Mouse (Mus musculus) hindbrain, postnatal 0 days (tissue): Measurements from ENCODE around the gene Cbx1. TPM values are rescaled to one million over a fixed set of nuclear protein-coding genes. Genes with fewer than 3 reads are reported as not detected.
"Not testable (repeated sequence)": the region's sequence is repeated elsewhere in the genome, so short reads cannot be mapped to it uniquely, and the experiment has no call there.

Source experiments
- ATAC-seq: fragments of 200-750 bp; cut with Nextera tagmentation; 2 replicates; pipeline ENCODE4 v1.8.0; 2017; ENCODE audit warnings: mild to moderate bottlenecking, moderate TSS enrichment, moderate library complexity
- DNase-seq: peaks from one replicate; pipeline ENCODE4 v3.0.0-alpha.2; 2015; ENCODE audit warnings: low spot score
- H3K27ac ChIP-seq: fragments of 300-500 bp; sonication (generic); 2 replicates; pipeline ENCODE4 v1.5.1; 2014; ENCODE audit warnings: mild to moderate bottlenecking
- H3K27me3 ChIP-seq: fragments of 300-500 bp; sonication (generic); 2 replicates; pipeline ENCODE4 v1.6.1; 2014; ENCODE audit warnings: low read length, mixed read lengths; ENCODE audit not compliant: insufficient read depth
- H3K36me3 ChIP-seq: fragments of 300-500 bp; sonication (generic); 2 replicates; pipeline ENCODE4 v1.6.1; 2014; ENCODE audit warnings: low read length, mixed read lengths; ENCODE audit not compliant: insufficient read depth
- H3K4me1 ChIP-seq: fragments of 300-500 bp; sonication (generic); 2 replicates; pipeline ENCODE4 v1.6.1; 2014; ENCODE audit warnings: antibody characterized with exemption, low read length, mixed read lengths; ENCODE audit not compliant: insufficient read depth
- H3K4me2 ChIP-seq: fragments of 300-500 bp; sonication (generic); 2 replicates; pipeline ENCODE4 v1.6.1; 2014; ENCODE audit warnings: low read depth, mild to moderate bottlenecking, low read length, moderate library complexity, mixed read lengths
- H3K4me3 ChIP-seq: fragments of 300-500 bp; sonication (generic); 2 replicates; pipeline ENCODE4 v1.5.1; 2014; ENCODE audit warnings: low read length
- H3K9ac ChIP-seq: fragments of 300-500 bp; sonication (generic); replicated peaks from 2 replicates; pipeline ENCODE4 v1.6.1; 2014; ENCODE audit warnings: mild to moderate bottlenecking, low read length, moderate library complexity, mixed read lengths
- H3K9me3 ChIP-seq: fragments of 300-500 bp; sonication (generic); 2 replicates; pipeline ENCODE4 v1.6.1; 2016; ENCODE audit warnings: low read length, mixed read lengths
- CTCF ChIP-seq: IDR thresholded peaks from 2 replicates; pipeline ENCODE4 v1.5.1; 2016; ENCODE audit warnings: antibody characterized with exemption, control low read depth, low read depth
- WGBS: fragments of 180-500 bp; shearing (Covaris S2); extraction: QIAGEN DNeasy Blood & Tissue Kit; methylation state at CpG from one replicate; pipeline ENCODE4 v1.1.7; 2014; 5-methylcytosine and 5-hydroxymethylcytosine counted together
- polyA plus RNA-seq: library from polyadenylated mRNA; unstranded; fragments of >200 nt; fragmentation: Nextera tagmentation; extraction: Ambion mirVana; gene quantifications from 2 replicates; pipeline ENCODE4 v1.2.1, GENCODE M21; 2015
- total RNA-seq: library from RNA; depleted of rRNA; stranded (reverse); fragments of >200 nt; gene quantifications from 2 replicates; pipeline ENCODE4 v1.2.3, GENCODE M21; 2014

Cbx1 gene
- total and polyA plus RNA-seq, 2 experiments from 2014 or later, result 23.1 to 57.2 TPM

DNA sequence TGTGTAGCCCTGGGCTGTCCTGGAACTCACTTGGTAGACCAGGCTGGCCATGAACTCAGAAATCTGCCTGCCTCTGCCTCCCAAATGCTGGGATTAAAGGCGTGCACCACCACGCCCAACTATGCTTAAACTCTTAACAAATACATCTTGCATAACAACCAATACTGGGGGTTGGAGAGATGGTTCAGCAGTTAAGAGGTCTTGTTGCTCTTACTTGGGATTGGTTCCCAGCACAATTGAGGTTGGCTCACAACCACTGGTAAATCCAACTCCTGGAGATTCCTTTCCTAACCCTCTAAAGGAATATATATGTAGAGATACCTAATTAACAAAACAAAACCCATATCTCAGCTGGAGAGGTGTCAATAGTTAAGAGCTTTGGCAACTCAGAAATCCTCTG, 7.2 kb downstream of the Cbx1 start:
- no peak overlapping the region for H3K4me2 ChIP-seq
- WGBS, result 100% methylated on average over 2 of the region's 2 CpGs
- TF ChIP-seq CTCF, result no peak
- ATAC-seq, result no peak
- H3K27ac ChIP-seq, result no peak overlapping the region
- no peaks in the 10 kb centered on the region for H3K36me3 ChIP-seq
- no peaks in the 10 kb centered on the region for H3K4me1 ChIP-seq
- no peak for DNase-seq
- no peak overlapping the region for H3K4me3 ChIP-seq
- H3K27me3 ChIP-seq, result no peaks in the 10 kb centered on the region
- no peak overlapping the region for H3K9ac ChIP-seq
- no peaks in the 10 kb centered on the region for H3K9me3 ChIP-seq

DNA sequence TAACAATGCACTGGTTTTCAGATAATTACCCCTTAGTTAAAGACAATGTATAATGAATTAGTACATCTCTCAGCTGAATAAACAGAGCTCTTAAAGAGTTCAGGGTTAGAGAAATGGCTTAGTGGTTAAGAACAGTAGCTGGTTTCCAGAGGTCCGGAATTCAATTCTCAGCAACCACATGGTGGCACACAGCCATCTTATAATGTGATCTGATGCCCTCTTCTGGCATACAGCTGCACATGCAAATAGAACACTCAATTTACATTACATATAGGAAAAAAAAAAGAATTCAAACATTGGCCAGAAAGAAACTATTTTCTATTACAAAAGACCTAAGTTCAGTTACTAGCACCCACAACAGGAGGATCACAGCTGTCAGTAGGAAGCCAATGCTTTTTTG, 7.7 kb downstream of the Cbx1 start:
- DNase-seq, result peak; percentile 51
- peak; percentile 46 for TF ChIP-seq CTCF
- no peaks in the 10 kb centered on the region for H3K4me1 ChIP-seq

DNA sequence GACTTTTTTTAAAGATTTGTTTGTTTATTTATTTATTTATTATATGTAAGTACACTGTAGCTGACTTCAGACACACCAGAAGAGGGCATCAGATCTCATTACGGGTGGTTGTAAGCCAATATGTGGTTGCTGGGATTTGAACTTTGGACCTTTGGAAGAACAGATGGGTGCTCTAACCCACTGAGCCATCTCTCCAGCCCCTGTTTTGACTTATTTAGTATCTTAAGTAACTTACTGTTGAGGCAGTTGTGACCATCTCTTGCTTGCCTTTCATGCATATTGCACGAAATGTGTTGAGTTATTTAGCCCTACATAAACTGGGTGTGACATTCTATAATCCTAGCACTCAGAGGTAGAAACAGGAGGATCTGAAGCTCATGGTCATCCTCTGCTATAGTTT, 10.6 kb downstream of the Cbx1 start:
- Histone ChIP-seq H3K4me2 (no peak overlapping the region), H3K4me3 (no peak overlapping the region), H3K9ac (no peak overlapping the region), H3K9me3 (no peaks in the 10 kb centered on the region), H3K27me3 (no peaks in the 10 kb centered on the region), H3K36me3 (peaks cover 21% of the 10 kb centered on the region), H3K4me1 (no peaks in the 10 kb centered on the region), H3K27ac (no peak overlapping the region)
- whole genome bisulfite sequencing, result 90% methylated on average over 2 of the region's 2 CpGs
- DNase-seq, result no peak
- no peak for TF ChIP-seq CTCF
- ATAC-seq, result no peak

More for the DNA sequence above, 7.7 kb downstream of the Cbx1 start:
- Histone ChIP-seq H3K27ac (no peak overlapping the region), H3K4me2 (no peak overlapping the region), H3K9me3 (no peaks in the 10 kb centered on the region), H3K36me3 (0 out of 2 replicates have a peak, but pooled peaks cover 4% of the 10 kb centered on the region), H3K9ac (no peak overlapping the region), H3K4me3 (no peak overlapping the region), H3K27me3 (no peaks in the 10 kb centered on the region)
- 50% methylated on average over 1 of the region's 1 CpGs for WGBS
- ATAC-seq, result no peak

DNA sequence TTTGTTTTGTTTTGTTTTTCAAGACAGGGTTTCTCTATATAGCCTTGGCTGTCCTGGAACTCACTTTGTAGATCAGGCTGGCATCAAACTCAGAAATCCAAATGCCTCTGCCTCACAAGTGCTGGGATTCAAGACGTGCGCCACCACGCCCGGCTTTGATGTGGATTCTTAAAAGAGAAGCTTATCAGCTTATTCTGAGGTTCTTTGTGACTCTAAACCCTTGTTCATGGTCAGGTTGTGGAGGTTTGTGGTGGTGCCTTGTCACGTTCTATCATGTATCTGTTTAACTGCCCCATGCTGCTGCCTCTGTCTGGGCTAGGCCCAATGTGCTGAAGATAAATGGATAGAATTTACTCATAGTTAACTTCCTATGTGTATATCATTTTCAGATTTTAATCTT, 16.7 kb downstream of the Cbx1 start:
- H3K27ac ChIP-seq, result no peak overlapping the region
- 95% methylated on average over 5 of the region's 5 CpGs for WGBS
- no peaks in the 10 kb centered on the region for H3K4me1 ChIP-seq
- H3K27me3 ChIP-seq, result no peaks in the 10 kb centered on the region
- no peak overlapping the region for H3K9ac ChIP-seq
- H3K4me2 ChIP-seq, result no peak overlapping the region
- TF ChIP-seq CTCF, result no peak
- H3K4me3 ChIP-seq, result no peak overlapping the region
- peaks cover 47% of the 10 kb centered on the region for H3K36me3 ChIP-seq
- DNase-seq (no peak), ATAC-seq (no peak)
- no peaks in the 10 kb centered on the region for H3K9me3 ChIP-seq

DNA sequence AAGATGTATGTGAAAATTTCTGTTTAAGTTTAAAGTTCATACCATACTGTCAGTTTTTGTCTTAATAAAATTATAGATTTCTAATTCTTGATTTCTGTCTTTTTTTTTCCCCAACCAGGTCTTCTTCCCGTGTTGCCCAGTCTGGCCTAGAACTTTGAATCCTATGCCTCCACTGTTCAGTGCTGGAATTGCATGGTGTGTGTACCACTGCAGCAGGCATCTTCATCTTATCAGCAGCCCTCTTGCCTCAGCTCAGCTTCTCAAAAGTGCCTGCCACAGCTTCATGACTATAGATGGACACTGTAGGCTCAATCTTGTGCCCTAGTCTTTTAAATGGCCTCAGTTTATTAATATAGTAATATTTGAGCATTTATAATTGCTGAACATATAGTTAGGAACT, 19.1 kb downstream of the Cbx1 start:
- H3K4me1 ChIP-seq, result no peaks in the 10 kb centered on the region
- no peaks in the 10 kb centered on the region for H3K9me3 ChIP-seq
- no peak overlapping the region for H3K4me3 ChIP-seq
- ATAC-seq, result no peak
- 41% methylated on average over 1 of the region's 1 CpGs for whole genome bisulfite sequencing
- H3K27me3 ChIP-seq, result no peaks in the 10 kb centered on the region
- no peak overlapping the region for H3K4me2 ChIP-seq
- H3K9ac ChIP-seq, result no peak overlapping the region
- TF ChIP-seq CTCF, result peak; percentile 55; the same call in 1 of the 2 replicates
- peak; percentile 37 for DNase-seq
- no peak overlapping the region for H3K27ac ChIP-seq
- H3K36me3 ChIP-seq, result peaks cover 38% of the 10 kb centered on the region

DNA sequence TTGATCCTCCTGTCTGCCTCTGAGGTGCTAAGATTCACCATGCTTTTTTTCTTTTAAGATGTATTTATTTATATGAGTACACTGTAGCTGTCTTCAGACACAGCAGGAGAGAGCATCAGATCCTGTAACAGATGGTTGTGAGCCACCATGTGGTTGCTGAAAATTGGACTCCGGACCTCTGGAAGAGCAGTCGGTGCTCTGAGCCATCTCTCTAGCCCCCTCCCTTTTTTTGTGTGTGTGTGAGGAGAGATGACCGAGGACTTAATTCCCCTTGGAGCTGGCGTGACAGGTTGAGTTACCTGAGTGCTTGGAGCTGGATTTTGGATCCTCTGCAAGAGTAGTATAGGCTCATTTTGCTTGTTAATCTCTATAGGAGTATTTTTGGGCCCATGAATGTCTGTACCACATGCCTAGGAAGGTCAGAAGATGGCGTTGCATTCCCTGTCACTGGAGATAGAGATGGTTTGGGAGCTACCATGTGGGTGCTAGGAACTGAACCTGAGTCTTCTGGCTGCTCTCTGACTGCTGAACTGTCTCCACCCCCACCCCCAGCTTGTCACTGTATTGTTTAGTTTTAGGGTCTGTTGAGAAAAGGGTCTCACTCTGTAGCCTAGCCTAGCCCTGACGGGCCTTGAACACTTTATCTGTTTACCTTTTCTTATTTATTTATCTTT, 20.8 kb downstream of the Cbx1 start:
- DNase-seq (no peak), ATAC-seq (no peak)
- Histone ChIP-seq H3K4me3 (no peak overlapping the region), H3K9me3 (no peaks in the 10 kb centered on the region), H3K4me2 (no peak overlapping the region), H3K36me3 (peaks cover 28% of the 10 kb centered on the region), H3K9ac (no peak overlapping the region), H3K27me3 (no peaks in the 10 kb centered on the region), H3K4me1 (no peaks in the 10 kb centered on the region), H3K27ac (no peak overlapping the region)
- 71% methylated on average over 6 of the region's 6 CpGs for WGBS
- TF ChIP-seq CTCF, result no peak

DNA sequence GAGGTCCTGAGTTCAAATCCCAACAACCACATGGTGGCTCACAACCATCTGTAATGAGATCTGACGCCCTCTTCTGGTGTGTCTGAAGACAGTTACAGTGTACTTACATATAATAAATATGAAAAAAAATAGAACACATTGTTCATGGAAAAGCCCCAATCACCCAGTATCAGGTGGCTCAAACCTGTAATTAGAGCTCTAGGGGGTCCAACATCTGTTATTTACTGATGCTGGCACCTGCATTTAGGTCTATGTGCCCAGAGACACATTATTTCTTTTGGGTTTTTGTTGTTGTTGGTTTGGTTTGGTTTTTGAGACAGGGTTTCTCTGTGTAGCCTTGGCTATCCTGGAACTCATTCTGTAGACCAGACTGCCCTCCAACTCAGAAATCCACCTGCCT, 22.3 kb downstream of the Cbx1 start:
- H3K4me1 ChIP-seq, H3K27me3 ChIP-seq, ATAC-seq, H3K9ac ChIP-seq, H3K4me3 ChIP-seq, DNase-seq, H3K9me3 ChIP-seq, H3K27ac ChIP-seq, H3K4me2 ChIP-seq: not testable (repeated sequence)
- peaks cover 26% of the 10 kb centered on the region for H3K36me3 ChIP-seq
- WGBS, result 97% methylated on average over 1 of the region's 1 CpGs
